Mouse (Mus musculus) skeletal muscle tissue, adult 2 months (tissue): ENCODE results near the gene St6galnac3.

Source experiments
- DNase-seq: peaks from one replicate; pipeline ENCODE4 v3.0.0-alpha.2; 2012; ENCODE audit warnings: low read depth, low spot score

Gene St6galnac3

DNA sequence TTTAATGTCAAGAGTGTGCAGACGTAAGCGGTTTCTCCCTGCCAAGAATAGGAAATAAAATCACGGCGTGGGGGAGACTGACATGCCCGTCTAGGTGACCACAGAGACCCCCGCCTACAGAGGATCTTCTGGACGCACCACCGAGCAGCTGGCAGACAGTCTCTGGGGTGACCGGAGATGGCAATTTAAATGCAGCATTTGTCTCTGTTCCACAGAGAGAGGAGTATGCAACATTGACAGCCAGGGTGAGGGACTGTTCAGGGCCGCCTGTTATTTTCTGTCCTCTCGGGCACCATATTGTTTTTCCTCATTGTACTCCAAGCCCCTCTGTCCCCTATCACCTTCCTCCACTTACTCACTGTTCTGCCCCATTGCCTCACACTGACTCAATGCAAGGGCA is 555.2 kb downstream of the St6galnac3 start:
- DNase-seq, result no peak

DNA sequence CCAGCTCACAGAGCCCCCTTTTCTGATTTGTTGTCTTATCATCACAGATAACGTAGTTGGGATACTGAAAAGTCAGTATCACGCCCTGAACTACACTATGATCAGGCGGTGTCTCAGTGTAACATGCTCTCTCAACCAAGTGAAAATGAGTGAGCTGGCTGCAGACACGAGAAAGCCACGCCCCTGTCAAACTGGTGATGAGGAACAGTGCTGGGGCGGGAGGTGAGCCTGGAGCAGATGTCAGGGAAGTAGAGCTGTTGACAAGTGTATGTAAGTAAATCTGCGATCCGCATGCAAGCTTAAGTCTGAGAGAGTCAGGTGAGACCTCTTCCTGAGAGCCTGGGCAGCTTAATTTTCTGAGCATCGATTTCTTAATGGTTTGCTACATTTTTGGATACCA is 563.3 kb downstream of the St6galnac3 start:
- DNase-seq, result no peak

DNA sequence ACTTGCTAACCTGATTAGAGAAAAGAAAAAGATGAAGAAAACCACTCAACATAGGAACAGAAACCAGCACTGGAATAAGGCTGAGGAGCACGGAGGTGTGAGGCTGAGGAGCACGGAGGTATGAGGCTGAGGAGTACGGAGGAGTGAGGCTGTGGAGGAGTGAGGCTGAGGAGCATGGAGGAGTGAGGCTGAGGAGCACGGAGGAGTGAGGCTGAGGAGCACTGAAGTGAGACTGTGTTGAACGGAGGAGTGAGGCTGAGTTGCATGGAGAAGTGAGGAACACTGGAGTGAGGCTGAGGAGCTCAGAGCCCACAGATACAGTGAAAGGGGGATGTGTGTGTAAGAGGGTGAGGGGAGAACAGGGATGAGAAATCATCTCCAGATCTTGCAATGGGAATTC is 564.3 kb downstream of the St6galnac3 start:
- no peak for DNase-seq

DNA sequence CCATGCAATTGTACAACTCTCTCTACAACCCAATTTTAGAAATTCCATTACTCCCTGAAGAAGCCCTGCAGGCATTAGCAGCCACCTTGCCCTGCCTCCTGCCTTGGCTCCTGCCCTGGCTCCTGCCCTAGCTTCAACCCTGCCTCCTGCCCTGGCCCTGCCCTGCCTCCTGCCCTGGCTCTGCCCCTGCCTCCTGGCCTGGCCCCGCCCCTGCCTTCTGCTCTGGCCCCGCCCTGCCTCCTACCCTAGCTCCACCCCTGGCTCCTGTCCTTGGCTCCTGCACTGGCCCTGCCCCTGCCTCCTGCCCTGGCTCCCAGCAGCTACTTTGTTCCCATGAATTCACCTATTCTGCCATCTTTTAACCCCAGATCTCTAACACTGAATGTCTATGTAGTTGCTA is 576.1 kb downstream of the St6galnac3 start:
- no peak for DNase-seq
